Mouse (Mus musculus) liver, embryonic 15.5 days (tissue): Measurements from ENCODE around the gene Slc35e1. TPM values are rescaled to one million over a fixed set of nuclear protein-coding genes. Genes with fewer than 3 reads are reported as not detected.

Experiments used
- ATAC-seq: fragments of 200-750 bp; cut with Nextera tagmentation; 2 replicates; pipeline ENCODE4 v1.8.0; 2017; ENCODE audit warnings: moderate number of reproducible peaks, mild to moderate bottlenecking, moderate library complexity; ENCODE audit not compliant: insufficient read depth
- H3K27ac ChIP-seq: fragments of 300-500 bp; sonication (generic); replicated peaks from 2 replicates; pipeline ENCODE4 v1.5.1; 2015; ENCODE audit warnings: mild to moderate bottlenecking, inconsistent platforms
- H3K27me3 ChIP-seq: fragments of 300-500 bp; sonication (generic); 2 replicates; pipeline ENCODE4 v1.6.1; 2015; ENCODE audit warnings: mild to moderate bottlenecking, inconsistent platforms
- H3K36me3 ChIP-seq: fragments of 300-500 bp; sonication (generic); replicated peaks from 2 replicates; pipeline ENCODE4 v1.6.1; 2015; ENCODE audit warnings: moderate library complexity, mild to moderate bottlenecking, inconsistent platforms
- H3K4me1 ChIP-seq: fragments of 300-500 bp; sonication (generic); replicated peaks from 2 replicates; pipeline ENCODE4 v1.6.1; 2015; ENCODE audit warnings: inconsistent platforms
- H3K4me2 ChIP-seq: fragments of 300-500 bp; sonication (generic); 2 replicates; pipeline ENCODE4 v1.6.1; 2015; ENCODE audit warnings: moderate library complexity, mild to moderate bottlenecking, inconsistent platforms
- H3K4me3 ChIP-seq: fragments of 300-500 bp; sonication (generic); replicated peaks from 2 replicates; pipeline ENCODE4 v1.5.1; 2015; ENCODE audit warnings: mild to moderate bottlenecking, inconsistent platforms
- H3K9ac ChIP-seq: fragments of 300-500 bp; sonication (generic); 2 replicates; pipeline ENCODE4 v1.6.1; 2015; ENCODE audit warnings: moderate library complexity, mild to moderate bottlenecking, inconsistent platforms
- H3K9me3 ChIP-seq: fragments of 300-500 bp; sonication (generic); replicated peaks from 2 replicates; pipeline ENCODE4 v1.6.1; 2016; ENCODE audit warnings: inconsistent platforms
- WGBS: fragments of 180-500 bp; shearing (Covaris S2); methylation state at CpG from one replicate; pipeline ENCODE4 v1.1.7; 2015; ENCODE audit warnings: mixed read lengths; ENCODE audit not compliant: insufficient replicate concordance; 5-methylcytosine and 5-hydroxymethylcytosine counted together
- microRNA-seq: library from miRNA; unstranded; fragments of <30 nt; microRNA quantifications from one replicate; pipeline ENCODE4, GENCODE M21; 2016
- polyA plus RNA-seq: library from polyadenylated mRNA; unstranded; fragments of >200 nt; fragmentation: Nextera tagmentation; extraction: Ambion mirVana; gene quantifications from 2 replicates; pipeline ENCODE4 v1.2.1, GENCODE M21; 2015

Slc35e1 gene
- polyA plus RNA-seq, 1 experiment from 2014 or later = 8.1 TPM

DNA sequence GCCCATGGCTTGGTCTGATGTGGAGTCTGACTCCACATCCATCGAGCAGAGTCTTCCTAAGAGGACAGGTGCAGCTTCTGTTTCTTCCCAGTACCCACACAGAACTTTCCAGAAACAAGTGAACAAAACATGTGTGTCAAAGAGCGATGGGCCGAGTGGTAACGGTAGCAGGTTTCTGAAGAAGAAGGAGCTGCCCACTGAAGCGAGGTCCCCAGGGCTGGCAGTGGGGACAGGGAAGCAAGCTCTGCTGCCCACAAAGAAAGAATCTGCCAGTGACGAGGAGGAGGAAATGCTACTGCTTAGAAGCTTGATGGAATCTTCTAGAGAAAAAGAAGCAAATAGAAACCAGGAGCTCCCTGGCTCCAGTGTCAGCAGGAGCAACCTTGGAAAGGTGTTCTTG, 47.3 kb downstream of the Slc35e1 start:
- Histone ChIP-seq H3K9me3 (no peaks in the 10 kb centered on the region), H3K36me3 (peaks cover 11% of the 10 kb centered on the region), H3K27ac (no peak overlapping the region), H3K9ac (no peak overlapping the region), H3K4me1 (peaks cover 18% of the 10 kb centered on the region), H3K27me3 (no peaks in the 10 kb centered on the region), H3K4me3 (no peak overlapping the region), H3K4me2 (no peak overlapping the region)
- no peak for ATAC-seq
- 76% methylated on average over 6 of the region's 6 CpGs for WGBS

DNA sequence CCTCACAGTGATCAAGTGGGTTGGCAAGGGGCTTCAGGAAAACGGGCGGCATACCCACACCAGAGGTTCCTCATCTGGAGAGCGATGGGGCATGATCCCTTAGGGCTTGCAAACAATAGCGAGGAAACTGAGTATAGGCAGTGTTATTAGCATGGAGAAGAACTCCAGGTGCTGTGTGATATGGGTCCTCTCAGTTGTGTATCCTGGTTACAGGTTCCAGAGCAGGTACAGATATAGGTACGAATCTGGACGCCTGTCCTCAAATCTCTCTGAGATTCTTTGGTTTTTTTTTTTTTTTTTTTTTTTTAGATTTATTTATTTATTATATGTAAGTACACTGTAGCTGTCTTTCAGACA, 48.4 kb downstream of the Slc35e1 start:
- ATAC-seq = peak; percentile 46

DNA sequence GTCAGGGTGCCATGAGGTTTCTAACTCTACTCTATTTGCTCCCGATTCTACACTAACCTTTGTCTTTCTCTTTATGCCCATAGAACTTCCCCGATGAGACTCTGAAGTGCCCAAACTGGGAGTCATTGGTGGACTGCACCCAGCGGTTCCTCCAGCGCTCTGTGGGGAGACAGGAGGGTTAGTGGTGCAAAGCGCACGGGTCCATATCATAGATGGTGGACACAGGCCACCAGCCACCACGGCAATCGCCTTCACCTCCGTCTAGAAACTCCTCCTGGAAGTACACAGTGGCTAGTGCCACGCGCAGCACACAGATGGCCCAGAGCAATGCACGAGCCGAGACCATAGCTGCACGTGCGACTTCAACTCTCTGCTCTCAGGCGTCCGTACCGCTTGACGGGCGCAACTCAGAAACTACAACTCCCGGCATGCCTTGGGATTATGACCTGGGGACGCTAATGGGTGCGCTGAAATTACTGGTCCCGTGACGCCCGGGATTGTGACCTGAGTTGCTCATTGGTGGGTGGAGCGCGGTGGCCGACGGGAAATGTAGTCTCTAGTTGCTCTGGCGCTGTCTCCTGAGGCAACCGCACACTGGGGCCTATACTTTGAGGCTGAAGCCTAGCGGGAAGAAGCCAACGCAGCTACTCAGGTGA, 48.9 kb downstream of the Slc35e1 start, which contains the start of the genes Calr3 and 1700030K09Rik:
Gene Calr3, minus strand, starts transcription at position 533 of the 656 bp plus-strand sequence.
Gene 1700030K09Rik, plus strand, starts transcription at position 543 of the 656 bp plus-strand sequence.
- peak; percentile 100 for ATAC-seq
- Histone ChIP-seq H3K4me3 (peak within 1 kb of the TSS; percentile 60), H3K4me1 (peaks cover 18% of the 10 kb centered on the region), H3K36me3 (0 out of 2 replicates have a peak, but pooled peaks cover 4% of the 10 kb centered on the region), H3K27me3 (no peaks in the 10 kb centered on the region), H3K9me3 (no peaks in the 10 kb centered on the region), H3K9ac (peak within 1 kb of the TSS; percentile 57), H3K27ac (peak within 1 kb of the TSS; percentile 29; the same call in 1 of the 2 replicates), H3K4me2 (peak within 1 kb of the TSS; percentile 88)
- WGBS = 5% methylated on average over 34 of the region's 34 CpGs

More for the DNA sequence above, 48.4 kb downstream of the Slc35e1 start:
- H3K4me1 ChIP-seq = peaks cover 18% of the 10 kb centered on the region
- peak overlapping the region; percentile 60 for H3K4me3 ChIP-seq
- H3K9me3 ChIP-seq = no peaks in the 10 kb centered on the region
- WGBS = 33% methylated on average over 6 of the region's 6 CpGs
- H3K9ac ChIP-seq = peak overlapping the region; percentile 39; the same call in 1 of the 2 replicates
- H3K27me3 ChIP-seq = no peaks in the 10 kb centered on the region
- peak overlapping the region; percentile 88 for H3K4me2 ChIP-seq
- H3K36me3 ChIP-seq = 0 out of 2 replicates have a peak, but pooled peaks cover 4% of the 10 kb centered on the region
- peak overlapping the region; percentile 29; the same call in 1 of the 2 replicates for H3K27ac ChIP-seq

DNA sequence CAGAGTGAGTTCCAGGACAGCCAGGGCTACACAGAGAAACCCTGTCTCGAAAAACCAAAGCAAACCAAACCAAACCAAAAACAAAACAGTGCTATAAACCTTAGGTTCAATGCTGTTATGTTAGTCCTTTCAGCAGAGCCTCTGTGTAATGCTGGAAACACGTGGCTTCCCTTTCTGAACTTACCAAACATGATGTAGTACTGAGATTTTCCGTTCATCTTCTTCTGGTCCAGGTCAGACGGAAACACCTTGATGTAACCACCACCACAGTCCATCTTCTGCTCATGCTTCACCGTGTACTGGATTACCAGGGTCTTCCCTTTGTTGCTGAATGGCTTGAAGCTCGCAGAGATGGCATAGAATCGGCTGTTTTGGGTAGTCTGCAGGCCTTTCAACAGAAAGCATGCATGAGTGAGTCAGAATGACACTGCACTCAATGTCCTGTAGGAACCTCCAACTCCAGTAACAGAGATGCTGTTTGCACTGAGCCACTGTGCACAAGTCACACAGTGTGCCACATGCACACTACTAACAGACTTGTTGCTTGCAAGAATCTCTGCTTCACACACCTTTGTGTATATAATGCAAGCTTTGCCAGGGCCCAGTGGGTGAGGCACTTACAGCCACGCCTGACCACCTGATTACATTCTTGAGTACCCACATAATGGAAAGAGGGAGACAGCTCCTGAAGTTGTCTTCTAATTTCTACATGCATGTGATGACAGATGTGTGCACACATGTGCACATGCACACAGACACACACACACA, 54.0 kb downstream of the Slc35e1 start:
- Histone ChIP-seq H3K4me3 (no peak overlapping the region), H3K36me3 (no peaks in the 10 kb centered on the region), H3K9ac (no peak overlapping the region), H3K27ac (no peak overlapping the region), H3K9me3 (no peaks in the 10 kb centered on the region), H3K27me3 (no peaks in the 10 kb centered on the region), H3K4me2 (no peak overlapping the region), H3K4me1 (peaks cover 9% of the 10 kb centered on the region)
- ATAC-seq = no peak
- 57% methylated on average over 8 of the region's 8 CpGs for WGBS

DNA sequence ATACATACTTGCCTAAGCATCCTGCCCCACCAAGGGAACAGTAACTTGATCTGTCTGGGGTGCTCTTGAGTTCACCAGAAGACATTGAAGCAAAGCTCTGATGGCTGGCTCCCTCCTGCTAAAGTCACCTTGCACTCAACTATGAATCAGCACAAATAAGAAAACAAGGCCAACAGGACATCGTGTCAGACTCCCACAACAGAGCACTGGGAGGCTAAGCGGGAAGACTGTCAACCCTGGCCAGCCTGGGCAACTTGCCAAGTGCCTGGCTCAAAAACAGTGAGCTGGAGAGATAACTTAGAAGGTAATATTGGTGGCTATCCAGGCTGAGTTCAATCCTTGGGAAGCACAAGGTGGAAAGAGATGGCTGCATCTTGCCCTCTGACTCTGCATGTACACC, 57.5 kb downstream of the Slc35e1 start:
- Histone ChIP-seq H3K27me3 (no peaks in the 10 kb centered on the region), H3K4me2 (no peak overlapping the region), H3K27ac (no peak overlapping the region), H3K9me3 (no peaks in the 10 kb centered on the region), H3K9ac (no peak overlapping the region), H3K36me3 (no peaks in the 10 kb centered on the region), H3K4me1 (no peaks in the 10 kb centered on the region), H3K4me3 (no peak overlapping the region)
- 13% methylated on average over 2 of the region's 2 CpGs for WGBS
- no peak for ATAC-seq

Small RNA genes lying within 50 kb of the gene (microRNA-seq; reads per million reads assigned to microRNA genes)
- gene Gm28019 (not detected), gene Mir7068 (1.3 reads per million)

Other genes starting within 250 kb of the Slc35e1 start
- gene Gm10282, start 187.4 kb downstream of the Slc35e1 start, polyA plus RNA-seq = 4.9 and 7.2 TPM in 2 replicates
- 2.6 and 3.1 TPM in 2 replicates for gene Klf2, start 173.6 kb downstream of the Slc35e1 start, polyA plus RNA-seq
- 19.4 and 19.8 TPM in 2 replicates for gene Eps15l1, start 71.2 kb downstream of the Slc35e1 start, polyA plus RNA-seq
- gene Calr3, start 48.7 kb downstream of the Slc35e1 start, polyA plus RNA-seq = 0.35 and 0.58 TPM in 2 replicates
- gene 1700030K09Rik, start 48.7 kb downstream of the Slc35e1 start, polyA plus RNA-seq = 2.9 and 3.4 TPM in 2 replicates
- gene Cherp, start 17.4 kb downstream of the Slc35e1 start, polyA plus RNA-seq = 19.1 and 20.5 TPM in 2 replicates
- gene Med26, start 55.7 kb upstream of the Slc35e1 start, polyA plus RNA-seq = 7.2 and 7.7 TPM in 2 replicates
- gene Smim7, start 78.5 kb upstream of the Slc35e1 start, polyA plus RNA-seq = 37.0 and 37.4 TPM in 2 replicates
- gene Tmem38a, start 79.4 kb upstream of the Slc35e1 start, polyA plus RNA-seq = 3.2 and 3.6 TPM in 2 replicates
- gene Nwd1, start 154.1 kb upstream of the Slc35e1 start, polyA plus RNA-seq = 0.01 TPM in 1 of 2 replicates, not detected in the other
- gene Sin3b, start 230.7 kb upstream of the Slc35e1 start, polyA plus RNA-seq = 63.7 and 67.2 TPM in 2 replicates